Mouse (Mus musculus): Measurements from ENCODE around the gene Rab4a. TPM values are rescaled to one million over a fixed set of nuclear protein-coding genes. Genes with fewer than 3 reads are reported as not detected.
A peak's percentile ranks its signal among the peaks of the same experiment; 100 is the strongest.

Rab4a gene
- polyA plus RNA-seq, 1 experiment = 7.3 TPM

- Histone ChIP-seq H3K4me3 (replicated peaks; ENCODE audit: extremely low read depth, low read depth, low read length) (no peak overlapping the region), H3K4me1 (ENCODE audit: control insufficient read depth, insufficient read depth, low read length) (no peaks in the 10 kb centered on the region)
- 80% methylated on average over 4 of the region's 4 CpGs for WGBS
- no peak for DNase-seq
- TF ChIP-seq POLR2A (IDR thresholded peaks at IDR 0.05; ENCODE audit: borderline replicate concordance, extremely low read depth, low read depth, low read length) (no peak), CTCF (IDR thresholded peaks at IDR 0.05; ENCODE audit: insufficient read depth, low read length) (no peak)
These were observed 43.6 kb downstream of the Rab4a start for GRCm38 (mm10) chr8:123849352-123849751.

DNA sequence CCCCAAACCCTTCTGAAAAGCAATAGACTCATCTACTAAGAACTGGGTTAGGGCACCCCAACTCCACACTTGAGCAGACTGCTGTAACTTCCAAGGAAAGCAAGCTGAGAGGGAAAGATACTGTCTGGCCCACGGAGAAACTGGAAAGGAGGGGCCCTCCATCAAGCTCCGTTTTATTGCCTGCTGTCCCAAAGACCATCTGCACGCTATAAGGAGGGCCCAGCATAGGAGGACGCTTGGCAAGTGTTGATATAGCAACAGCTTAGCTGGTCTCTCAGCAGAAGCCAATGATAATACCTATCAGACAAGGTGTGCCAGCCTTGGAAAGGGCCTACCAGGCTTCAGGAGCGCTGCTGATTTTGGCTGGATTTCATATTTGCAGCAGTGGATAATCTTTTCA is 45.8 kb downstream of the Rab4a start:
- H3K4me3 ChIP-seq (replicated peaks; ENCODE audit: extremely low read depth, low read depth, low read length) = no peak overlapping the region
- WGBS = 70% methylated on average over 5 of the region's 5 CpGs
- DNase-seq = no peak
- H3K4me1 ChIP-seq (ENCODE audit: control insufficient read depth, insufficient read depth, low read length) = no peaks in the 10 kb centered on the region
- TF ChIP-seq CTCF (IDR thresholded peaks at IDR 0.05; ENCODE audit: insufficient read depth, low read length) (no peak), POLR2A (IDR thresholded peaks at IDR 0.05; ENCODE audit: borderline replicate concordance, extremely low read depth, low read depth, low read length) (no peak)

DNA sequence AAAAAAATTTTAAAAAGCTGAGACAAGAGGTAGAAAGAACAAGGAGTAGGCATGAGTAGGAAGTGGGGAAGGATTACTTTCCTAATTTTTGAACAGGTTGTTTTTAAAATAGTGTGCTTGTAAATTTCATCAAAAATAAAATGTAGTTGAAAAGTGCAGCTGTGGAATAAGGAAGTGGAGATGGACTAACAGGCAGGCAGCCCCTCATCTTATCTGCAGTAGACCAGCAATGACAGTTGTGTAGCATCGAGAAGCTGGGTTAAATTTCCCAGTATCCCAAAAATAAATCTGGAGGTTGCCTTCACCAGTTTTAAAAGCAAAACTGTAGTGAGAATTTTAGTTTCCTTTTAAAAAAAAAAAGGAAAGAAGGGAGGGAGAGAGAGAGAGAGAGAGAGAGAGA is 48.5 kb downstream of the Rab4a start:
- TF ChIP-seq CTCF (IDR thresholded peaks at IDR 0.05; ENCODE audit: insufficient read depth, low read length) (no peak), POLR2A (IDR thresholded peaks at IDR 0.05; ENCODE audit: borderline replicate concordance, extremely low read depth, low read depth, low read length) (no peak)
- H3K4me3 ChIP-seq (replicated peaks; ENCODE audit: extremely low read depth, low read depth, low read length) = no peak overlapping the region
- H3K4me1 ChIP-seq (ENCODE audit: control insufficient read depth, insufficient read depth, low read length) = no peaks in the 10 kb centered on the region
- no peak for DNase-seq
- WGBS = 72% methylated on average over 1 of the region's 1 CpGs

- DNase-seq = no peak
- WGBS = 76% methylated on average over 9 of the region's 9 CpGs
- TF ChIP-seq CTCF (IDR thresholded peaks at IDR 0.05; ENCODE audit: insufficient read depth, low read length) (no peak), POLR2A (IDR thresholded peaks at IDR 0.05; ENCODE audit: borderline replicate concordance, extremely low read depth, low read depth, low read length) (no peak)
- Histone ChIP-seq H3K4me1 (ENCODE audit: control insufficient read depth, insufficient read depth, low read length) (no peaks in the 10 kb centered on the region), H3K4me3 (replicated peaks; ENCODE audit: extremely low read depth, low read depth, low read length) (no peak overlapping the region)
These were observed 49.1 kb downstream of the Rab4a start for GRCm38 (mm10) chr8:123854733-123855475.

DNA sequence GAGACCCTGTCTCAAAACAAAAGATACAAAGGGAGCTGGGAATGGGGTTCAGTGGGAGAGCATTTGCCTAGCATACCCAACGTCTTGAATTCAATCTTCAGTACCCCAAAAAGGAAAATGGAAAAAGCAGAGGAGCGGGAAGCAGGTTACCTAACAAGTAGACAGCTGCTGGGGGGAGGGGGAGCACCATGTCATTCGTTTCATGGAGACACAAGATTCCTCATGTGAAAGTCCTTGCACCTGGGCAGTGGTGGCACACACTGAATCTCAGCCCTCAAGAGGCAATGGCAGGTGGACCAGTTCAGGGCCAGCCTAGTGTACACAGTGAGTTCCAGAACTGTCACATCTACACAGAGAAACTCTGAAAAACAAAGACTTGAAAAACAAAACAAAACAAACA is 51.6 kb downstream of the Rab4a start:
- 82% methylated on average over 3 of the region's 3 CpGs for WGBS
- TF ChIP-seq POLR2A (IDR thresholded peaks at IDR 0.05; ENCODE audit: borderline replicate concordance, extremely low read depth, low read depth, low read length) (no peak), CTCF (IDR thresholded peaks at IDR 0.05; ENCODE audit: insufficient read depth, low read length) (no peak)
- Histone ChIP-seq H3K4me3 (replicated peaks; ENCODE audit: extremely low read depth, low read depth, low read length) (no peak overlapping the region), H3K4me1 (ENCODE audit: control insufficient read depth, insufficient read depth, low read length) (no peaks in the 10 kb centered on the region)
- no peak for DNase-seq

GRCm38 (mm10) chr8:123858574-123858940 is 52.8 kb downstream of the Rab4a start:
- 2% methylated on average over 17 of the region's 17 CpGs for WGBS
- TF ChIP-seq POLR2A (IDR thresholded peaks at IDR 0.05; ENCODE audit: borderline replicate concordance, extremely low read depth, low read depth, low read length) (no peak), CTCF (IDR thresholded peaks at IDR 0.05; ENCODE audit: insufficient read depth, low read length) (no peak)
- Histone ChIP-seq H3K4me3 (replicated peaks; ENCODE audit: extremely low read depth, low read depth, low read length) (peak overlapping the region; percentile 69), H3K4me1 (ENCODE audit: control insufficient read depth, insufficient read depth, low read length) (no peaks in the 10 kb centered on the region)
- no peak for DNase-seq

DNA sequence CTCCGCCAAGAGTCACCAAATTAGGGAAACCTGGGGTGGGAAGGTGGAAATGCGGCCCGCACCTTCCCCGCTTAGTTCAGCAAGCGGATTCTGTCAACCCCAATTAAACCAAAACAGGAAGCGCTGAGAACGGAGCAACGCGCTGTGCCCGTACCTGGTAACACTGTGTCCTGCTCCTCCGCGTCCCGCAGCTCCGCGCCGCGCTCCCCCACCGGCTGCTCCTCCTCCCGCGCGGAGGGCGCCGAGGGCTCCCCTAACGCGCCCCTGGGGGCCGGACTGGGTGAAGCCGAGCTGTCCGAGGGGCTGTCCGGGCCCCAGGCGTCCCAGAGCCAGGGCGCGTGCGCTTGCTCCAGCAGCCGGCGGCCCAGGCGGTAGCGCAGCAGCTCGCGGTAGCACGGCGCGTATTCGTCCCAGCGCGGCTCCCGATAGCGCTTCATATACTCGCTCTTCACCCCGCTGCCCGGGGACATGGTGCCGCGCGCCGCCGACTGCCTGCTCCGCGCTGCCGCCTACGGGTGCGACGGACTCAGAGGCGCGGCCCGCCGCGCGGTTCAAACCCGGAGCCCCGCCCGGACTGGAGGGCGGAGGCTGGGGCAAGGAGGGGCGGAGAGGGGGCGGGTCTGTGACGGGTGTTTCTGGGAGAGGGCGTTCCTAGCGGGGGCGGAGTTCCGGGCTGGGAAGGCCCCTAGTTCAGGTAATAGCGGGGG is 53.3 kb downstream of the Rab4a start:
- WGBS = under 1% methylated on average over 78 of the region's 79 CpGs
- peak; percentile 90 for DNase-seq
- Histone ChIP-seq H3K4me3 (replicated peaks; ENCODE audit: extremely low read depth, low read depth, low read length) (peak overlapping the region; percentile 69), H3K4me1 (ENCODE audit: control insufficient read depth, insufficient read depth, low read length) (no peaks in the 10 kb centered on the region)
- TF ChIP-seq POLR2A (IDR thresholded peaks at IDR 0.05; ENCODE audit: borderline replicate concordance, extremely low read depth, low read depth, low read length) = no peak
- no peak for TF ChIP-seq CTCF (IDR thresholded peaks at IDR 0.05; ENCODE audit: insufficient read depth, low read length)

- TF ChIP-seq POLR2A (IDR thresholded peaks at IDR 0.05; ENCODE audit: borderline replicate concordance, extremely low read depth, low read depth, low read length) (no peak), CTCF (IDR thresholded peaks at IDR 0.05; ENCODE audit: insufficient read depth, low read length) (no peak)
- 1% methylated on average over 48 of the region's 48 CpGs for WGBS
- no peak for DNase-seq
- peak within 1 kb of the TSS; percentile 69 for H3K4me3 ChIP-seq (replicated peaks; ENCODE audit: extremely low read depth, low read depth, low read length)
- no peaks in the 10 kb centered on the region for H3K4me1 ChIP-seq (ENCODE audit: control insufficient read depth, insufficient read depth, low read length)
These were observed 54.0 kb downstream of the Rab4a start, which contains the start of gene Ccsap for GRCm38 (mm10) chr8:123859648-123860259. Gene Ccsap, minus strand, starts transcription at chr8:123860209.

DNA sequence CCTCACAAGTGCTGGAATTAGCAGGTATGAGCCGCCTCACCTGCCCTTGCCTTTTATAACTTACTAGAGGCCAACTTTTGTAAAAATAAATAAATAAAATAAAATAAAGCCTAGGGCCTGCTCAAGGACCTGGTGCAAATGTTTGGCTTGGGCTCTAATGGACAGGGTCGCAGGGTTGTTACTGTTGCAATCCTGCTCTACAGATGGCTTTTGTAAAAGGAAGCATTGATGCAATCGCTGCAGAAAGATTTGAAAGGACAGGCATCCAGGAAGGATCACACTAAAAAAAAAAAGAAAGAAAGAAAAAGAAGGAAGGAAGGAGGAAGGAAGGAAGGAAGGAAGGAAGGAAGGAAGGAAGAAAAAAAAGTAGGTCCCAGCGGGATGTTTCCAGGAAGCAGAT is 54.6 kb downstream of the Rab4a start:
- WGBS = 54% methylated on average over 4 of the region's 4 CpGs
- TF ChIP-seq CTCF (IDR thresholded peaks at IDR 0.05; ENCODE audit: insufficient read depth, low read length) (no peak), POLR2A (IDR thresholded peaks at IDR 0.05; ENCODE audit: borderline replicate concordance, extremely low read depth, low read depth, low read length) (no peak)
- DNase-seq = no peak
- Histone ChIP-seq H3K4me1 (ENCODE audit: control insufficient read depth, insufficient read depth, low read length) (no peaks in the 10 kb centered on the region), H3K4me3 (replicated peaks; ENCODE audit: extremely low read depth, low read depth, low read length) (no peak overlapping the region)

Measured in lung, adult 2 months (tissue).